Mouse (Mus musculus): ENCODE measurements around the gene Frmd4a. TPM values are rescaled to one million over a fixed set of nuclear protein-coding genes. Genes with fewer than 3 reads are reported as not detected.

Frmd4a gene
- polyA plus RNA-seq, 2 experiments: 39.6 to 47.0 TPM

DNA sequence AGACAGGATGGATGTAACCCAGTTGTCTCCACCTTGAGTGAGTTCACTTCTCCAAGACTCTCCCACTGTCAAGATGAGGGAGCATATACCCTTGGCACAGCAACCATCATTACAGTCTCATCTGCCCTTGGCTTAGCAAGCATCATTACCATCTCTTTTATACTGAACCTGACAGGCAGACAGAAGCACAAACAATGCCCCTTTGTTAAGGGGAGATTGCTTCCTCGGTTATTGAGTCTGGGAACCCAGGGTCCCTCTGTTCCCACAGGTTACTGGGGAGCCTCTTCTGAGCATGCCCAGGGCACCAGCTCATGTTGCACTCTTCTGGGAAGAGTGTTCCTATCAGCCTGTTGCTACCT lies 525.9 kb downstream of the Frmd4a start:
- peaks cover 21% of the 10 kb centered on the region for H3K36me3 ChIP-seq (ENCODE audit: control insufficient read depth, insufficient read depth, low read length)
- TF ChIP-seq POLR2A (IDR thresholded peaks at IDR 0.05; ENCODE audit: borderline replicate concordance, extremely low read depth, insufficient read depth, insufficient read length): no peak

DNA sequence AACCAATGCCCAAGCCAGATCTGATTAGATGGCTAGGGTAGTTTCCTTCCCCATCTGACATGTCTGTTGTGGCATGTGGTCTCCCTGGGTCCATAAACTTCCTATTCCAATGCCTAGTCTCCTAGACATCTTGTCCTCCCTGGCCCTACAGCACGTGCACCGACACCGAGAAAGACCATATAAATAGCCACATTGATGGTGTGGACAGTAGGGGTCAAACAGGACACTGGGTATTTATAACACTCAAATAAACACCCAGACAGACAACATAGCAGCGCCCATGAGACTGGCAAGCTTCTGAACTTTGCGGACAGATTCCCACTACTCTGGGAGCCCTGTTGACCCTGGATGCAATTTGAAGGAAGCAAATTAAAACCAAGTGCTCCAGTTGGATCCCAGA lies 526.8 kb downstream of the Frmd4a start:
- DNase-seq (ENCODE audit: low spot score): no peak
- no peak for TF ChIP-seq POLR2A (IDR thresholded peaks at IDR 0.05; ENCODE audit: borderline replicate concordance, extremely low read depth, insufficient read depth, insufficient read length)
- Histone ChIP-seq H3K9ac (ENCODE audit: low read depth, low read length, severe bottlenecking) (no peak overlapping the region), H3K9me3 (ENCODE audit: control insufficient read depth, low read length) (no peaks in the 10 kb centered on the region), H3K4me3 (replicated peaks; ENCODE audit: low read length) (no peak overlapping the region), H3K27me3 (ENCODE audit: control insufficient read depth, insufficient read depth, low read length) (no peaks in the 10 kb centered on the region), H3K36me3 (ENCODE audit: control insufficient read depth, insufficient read depth, low read length) (peaks cover 26% of the 10 kb centered on the region), H3K27ac (replicated peaks; ENCODE audit: low read depth, low read length) (no peak overlapping the region), H3K4me1 (ENCODE audit: control insufficient read depth, insufficient read depth, low read length) (peaks cover 22% of the 10 kb centered on the region), H3K4me2 (replicated peaks; ENCODE audit: low read depth, low read length, severe bottlenecking) (no peak overlapping the region)
- no peak for ATAC-seq (ENCODE audit: low FRiP score, low read depth)
- 59% methylated on average over 5 of the region's 5 CpGs for WGBS

More for the DNA sequence above, 525.9 kb downstream of the Frmd4a start:
- Histone ChIP-seq H3K4me2 (replicated peaks; ENCODE audit: low read depth, low read length, severe bottlenecking) (no peak overlapping the region), H3K4me3 (replicated peaks; ENCODE audit: low read length) (no peak overlapping the region), H3K27me3 (ENCODE audit: control insufficient read depth, insufficient read depth, low read length) (no peaks in the 10 kb centered on the region), H3K27ac (replicated peaks; ENCODE audit: low read depth, low read length) (no peak overlapping the region), H3K9ac (ENCODE audit: low read depth, low read length, severe bottlenecking) (no peak overlapping the region), H3K4me1 (ENCODE audit: control insufficient read depth, insufficient read depth, low read length) (peaks cover 22% of the 10 kb centered on the region), H3K9me3 (ENCODE audit: control insufficient read depth, low read length) (no peaks in the 10 kb centered on the region)
- no peak for ATAC-seq (ENCODE audit: low FRiP score, low read depth)
- WGBS: 10% methylated on average over 1 of the region's 1 CpGs
- DNase-seq (ENCODE audit: low spot score): no peak

DNA sequence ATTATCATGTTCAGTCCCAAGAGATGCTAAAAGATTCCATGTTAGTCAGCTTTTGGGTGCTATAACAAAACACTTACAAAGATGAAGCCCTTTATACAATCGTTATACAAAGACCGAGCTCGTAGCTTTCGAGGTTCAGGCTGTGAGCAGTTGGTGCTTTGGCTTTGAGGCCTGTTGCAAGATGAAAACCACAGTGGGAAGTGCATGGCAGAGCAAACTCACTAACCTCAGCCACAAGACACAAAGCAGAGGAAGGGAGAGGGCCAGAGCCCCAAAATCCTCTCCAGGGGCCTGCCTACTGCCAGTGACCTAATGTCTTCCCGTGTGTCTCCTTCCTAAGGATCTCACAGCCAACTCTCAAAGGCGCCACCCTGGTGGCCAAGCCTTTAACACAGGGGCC lies 527.7 kb downstream of the Frmd4a start:
- Histone ChIP-seq H3K4me1 (ENCODE audit: control insufficient read depth, insufficient read depth, low read length) (peaks cover 22% of the 10 kb centered on the region), H3K9me3 (ENCODE audit: control insufficient read depth, low read length) (no peaks in the 10 kb centered on the region), H3K9ac (ENCODE audit: low read depth, low read length, severe bottlenecking) (no peak overlapping the region), H3K4me3 (replicated peaks; ENCODE audit: low read length) (no peak overlapping the region), H3K27me3 (ENCODE audit: control insufficient read depth, insufficient read depth, low read length) (no peaks in the 10 kb centered on the region), H3K27ac (replicated peaks; ENCODE audit: low read depth, low read length) (no peak overlapping the region), H3K36me3 (ENCODE audit: control insufficient read depth, insufficient read depth, low read length) (peaks cover 29% of the 10 kb centered on the region), H3K4me2 (replicated peaks; ENCODE audit: low read depth, low read length, severe bottlenecking) (no peak overlapping the region)
- no peak for DNase-seq (ENCODE audit: low spot score)
- no peak for TF ChIP-seq POLR2A (IDR thresholded peaks at IDR 0.05; ENCODE audit: borderline replicate concordance, extremely low read depth, insufficient read depth, insufficient read length)
- no peak for ATAC-seq (ENCODE audit: low FRiP score, low read depth)
- WGBS: 85% methylated on average over 6 of the region's 6 CpGs

DNA sequence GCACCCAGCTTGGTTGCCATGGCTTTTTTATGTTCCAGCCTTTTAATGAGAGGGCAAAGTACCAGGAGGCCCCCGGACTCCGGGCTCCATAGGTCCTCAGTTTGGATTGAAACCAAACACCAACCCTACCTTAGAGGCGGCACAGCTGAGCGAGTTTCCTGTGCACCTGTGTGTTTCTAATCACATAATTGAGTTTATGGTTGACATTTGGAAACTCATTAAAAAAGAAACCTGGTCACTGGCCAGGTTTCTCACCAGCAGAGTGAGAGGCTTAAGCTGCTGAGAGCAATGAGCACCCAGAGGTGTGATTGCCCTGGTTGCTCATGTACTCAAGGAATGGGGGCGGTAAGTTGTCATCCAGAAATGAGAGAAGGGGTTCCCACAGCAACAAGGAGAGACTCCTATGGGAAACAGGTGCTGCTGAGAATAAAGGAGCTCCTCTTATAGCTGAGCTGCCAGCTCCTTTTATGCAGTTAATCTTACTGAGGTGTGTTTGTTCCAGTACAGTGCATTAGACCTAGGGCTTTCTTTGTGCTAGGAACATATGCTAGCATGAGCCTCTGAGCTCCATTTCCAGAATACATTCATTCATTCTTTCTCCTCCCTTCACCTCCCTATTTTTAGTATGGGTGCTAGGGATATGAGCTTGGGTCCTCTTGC lies 529.6 kb downstream of the Frmd4a start:
- Histone ChIP-seq H3K27me3 (ENCODE audit: control insufficient read depth, insufficient read depth, low read length) (no peaks in the 10 kb centered on the region), H3K4me1 (ENCODE audit: control insufficient read depth, insufficient read depth, low read length) (peaks cover 17% of the 10 kb centered on the region), H3K9ac (ENCODE audit: low read depth, low read length, severe bottlenecking) (no peak overlapping the region), H3K27ac (replicated peaks; ENCODE audit: low read depth, low read length) (no peak overlapping the region), H3K4me3 (replicated peaks; ENCODE audit: low read length) (no peak overlapping the region), H3K36me3 (ENCODE audit: control insufficient read depth, insufficient read depth, low read length) (peaks cover 47% of the 10 kb centered on the region), H3K9me3 (ENCODE audit: control insufficient read depth, low read length) (no peaks in the 10 kb centered on the region), H3K4me2 (replicated peaks; ENCODE audit: low read depth, low read length, severe bottlenecking) (no peak overlapping the region)
- no peak for TF ChIP-seq POLR2A (IDR thresholded peaks at IDR 0.05; ENCODE audit: borderline replicate concordance, extremely low read depth, insufficient read depth, insufficient read length)
- ATAC-seq (ENCODE audit: low FRiP score, low read depth) (peak; percentile 46; the same call in 1 of the 2 replicates), DNase-seq (ENCODE audit: low spot score) (no peak)
- 26% methylated on average over 5 of the region's 5 CpGs for WGBS

- no peak overlapping the region for H3K27ac ChIP-seq (replicated peaks; ENCODE audit: low read depth, low read length)
- H3K9ac ChIP-seq (ENCODE audit: low read depth, low read length, severe bottlenecking): no peak overlapping the region
- no peak for TF ChIP-seq POLR2A (IDR thresholded peaks at IDR 0.05; ENCODE audit: borderline replicate concordance, extremely low read depth, insufficient read depth, insufficient read length)
- H3K4me3 ChIP-seq (replicated peaks; ENCODE audit: low read length): no peak overlapping the region
- no peak overlapping the region for H3K4me2 ChIP-seq (replicated peaks; ENCODE audit: low read depth, low read length, severe bottlenecking)
- peaks cover 9% of the 10 kb centered on the region for H3K4me1 ChIP-seq (ENCODE audit: control insufficient read depth, insufficient read depth, low read length)
- 91% methylated on average over 14 of the region's 14 CpGs for WGBS
- H3K9me3 ChIP-seq (ENCODE audit: control insufficient read depth, low read length): no peaks in the 10 kb centered on the region
- no peak for ATAC-seq (ENCODE audit: low FRiP score, low read depth)
- peaks cover 49% of the 10 kb centered on the region for H3K36me3 ChIP-seq (ENCODE audit: control insufficient read depth, insufficient read depth, low read length)
- H3K27me3 ChIP-seq (ENCODE audit: control insufficient read depth, insufficient read depth, low read length): no peaks in the 10 kb centered on the region
- no peak for DNase-seq (ENCODE audit: low spot score)
Measured at GRCm38 (mm10) chr2:4549271-4549670, 531.8 kb downstream of the Frmd4a start.
